Mouse (Mus musculus) mouse embryonic stem cell (cell line): ENCODE results near the gene Vmn1r3.
"Not testable (repeated sequence)": the region's sequence is repeated elsewhere in the genome, so short reads cannot be mapped to it uniquely, and the experiment has no call there.

Experiments used
- in situ Hi-C, 2 experiments: fragments of 300-500 bp; cut with MboI; formaldehyde crosslinking; loops; 1 replicate in 1 of 2; 3 replicates in 1 of 2; pipeline ENCODE4 v1.14.3; 2019 to 2020; ENCODE audit warnings: low sequenced_read_pairs in 2 of 2, low pct_unique_long_range_greater_than_20kb in 1 of 2, mixed read lengths in 1 of 2; ENCODE audit not compliant: unreplicated experiment in 1 of 2

Gene Vmn1r3

DNA sequence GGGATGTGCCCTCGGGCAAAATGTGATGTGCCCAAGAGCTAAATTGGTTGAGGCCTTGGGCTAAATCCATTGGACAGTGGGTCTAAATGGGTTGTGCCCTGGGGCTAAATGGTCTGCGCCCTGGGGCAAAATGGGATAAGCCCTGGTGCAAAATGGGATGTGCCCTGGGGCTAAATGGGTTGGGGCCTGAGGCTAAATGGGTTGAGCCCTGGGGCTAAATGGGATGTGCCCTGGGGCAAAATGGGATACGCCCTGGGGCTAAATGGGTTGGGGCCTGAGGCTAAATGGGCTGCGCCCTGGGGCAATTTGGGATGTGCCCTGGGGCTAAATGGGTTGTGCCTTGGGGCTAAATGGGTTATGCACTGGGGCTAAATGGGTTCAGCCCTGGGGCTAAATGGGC lies 20.1 kb downstream of the Vmn1r3 start:
- in situ Hi-C loops = no loop called here

DNA sequence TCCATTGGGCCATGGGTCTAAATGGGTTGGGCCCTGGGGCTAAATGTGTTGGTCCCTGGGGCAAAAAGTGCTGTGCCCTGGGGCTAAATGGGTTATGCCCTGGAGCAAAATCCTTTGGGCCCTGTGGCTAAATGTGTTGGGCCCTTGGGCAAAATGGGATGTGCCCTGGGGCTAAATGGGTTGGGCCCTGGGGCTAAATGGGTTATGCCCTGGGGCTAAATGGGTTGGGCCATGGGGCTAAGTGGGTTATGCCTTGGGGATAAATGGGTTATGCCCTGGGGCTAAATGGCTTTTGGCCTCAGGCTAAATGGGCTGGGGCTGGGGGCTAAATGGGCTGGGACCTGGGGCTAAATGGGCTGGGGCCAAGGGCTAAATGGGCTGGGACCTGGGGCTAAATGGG lies 20.7 kb downstream of the Vmn1r3 start:
- in situ Hi-C loops = not testable (repeated sequence)

DNA sequence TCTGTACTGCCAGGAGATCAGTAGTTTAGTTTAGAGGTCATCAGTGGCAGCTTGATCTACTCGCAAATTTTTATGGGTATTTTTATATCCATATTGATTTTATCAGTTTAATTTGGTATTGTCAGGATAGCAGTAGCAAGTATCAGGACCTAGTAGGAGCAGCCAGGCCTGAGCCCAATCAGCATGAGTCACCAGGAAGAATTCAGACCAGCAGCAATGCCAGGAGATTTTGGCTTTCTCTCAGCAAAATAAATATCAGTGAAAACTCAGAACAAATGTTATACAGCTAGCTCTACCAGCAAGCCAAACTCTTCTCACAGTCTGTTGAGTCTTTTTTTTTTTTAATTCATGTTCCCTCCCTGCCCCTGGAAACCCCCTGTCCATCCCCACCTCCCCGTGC lies 31.8 kb downstream of the Vmn1r3 start:
- in situ Hi-C loops = not testable (repeated sequence)

DNA sequence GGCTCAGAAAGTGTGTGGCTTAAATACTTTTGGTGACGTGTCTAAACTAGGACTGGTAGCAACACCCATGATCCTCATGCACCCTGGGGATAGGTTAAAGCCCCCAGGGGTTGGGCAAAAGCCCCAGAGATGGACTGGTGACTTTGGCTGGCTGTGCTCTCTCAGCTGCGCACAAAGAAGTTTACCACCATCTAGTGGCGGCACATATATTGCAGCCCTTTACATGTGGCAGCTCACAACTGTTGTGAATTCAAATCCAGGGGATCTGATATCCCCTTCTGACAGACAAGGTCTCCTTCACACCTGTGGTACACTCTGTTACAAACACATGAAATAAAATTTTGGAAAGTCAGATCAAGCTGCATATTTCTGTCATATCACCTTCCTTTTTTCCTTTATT lies 37.2 kb downstream of the Vmn1r3 start:
- in situ Hi-C loops = not testable (repeated sequence)
